Mouse (Mus musculus) brown adipose tissue, adult 24 weeks (tissue): ENCODE data around the gene Zfp423. TPM values are rescaled to one million over a fixed set of nuclear protein-coding genes. Genes with fewer than 3 reads are reported as not detected.

Experiments
- H3K27ac ChIP-seq: fragments of 200-500 bp; replicated peaks from 2 replicates; pipeline ENCODE4 v1.5.1; 2012; ENCODE audit warnings: low read depth, mild to moderate bottlenecking, low read length
- H3K4me1 ChIP-seq: fragments of 200-500 bp; 2 replicates; pipeline ENCODE4 v1.6.1; 2012; ENCODE audit warnings: low read length, mixed read lengths; ENCODE audit not compliant: control insufficient read depth, insufficient read depth, insufficient read length
- H3K4me3 ChIP-seq: fragments of 200-500 bp; 2 replicates; pipeline ENCODE4 v1.5.1; 2012; ENCODE audit warnings: low read depth, mild to moderate bottlenecking, low read length, moderate library complexity; ENCODE audit not compliant: insufficient read depth
- polyA plus RNA-seq: library from polyadenylated mRNA; stranded (reverse); fragments of >200 nt; gene quantifications from 2 replicates; pipeline ENCODE4 v1.2.4, GENCODE M21; 2012; ENCODE audit not compliant: missing spikeins, insufficient read depth, insufficient read length

Zfp423 gene
- polyA plus RNA-seq, 1 experiment: 14.0 TPM

- Histone ChIP-seq H3K27ac (no peak overlapping the region), H3K4me1 (peaks cover 8% of the 10 kb centered on the region), H3K4me3 (no peak overlapping the region)
These were observed 270.2 kb downstream of the Zfp423 start for GRCm38 (mm10) chr8:87689192-87689591.

GRCm38 (mm10) chr8:87688348-87688747, 271.0 kb downstream of the Zfp423 start:
- Histone ChIP-seq H3K27ac (no peak overlapping the region), H3K4me1 (no peaks in the 10 kb centered on the region; the same call in 1 of the 2 replicates), H3K4me3 (no peak overlapping the region)

GRCm38 (mm10) chr8:87686986-87687698, 272.3 kb downstream of the Zfp423 start:
- H3K4me1 ChIP-seq: no peaks in the 10 kb centered on the region; the same call in 1 of the 2 replicates
- no peak overlapping the region for H3K27ac ChIP-seq
- no peak overlapping the region for H3K4me3 ChIP-seq

GRCm38 (mm10) chr8:87686026-87686425, 273.4 kb downstream of the Zfp423 start:
- H3K4me1 ChIP-seq: no peaks in the 10 kb centered on the region; the same call in 1 of the 2 replicates
- H3K4me3 ChIP-seq: no peak overlapping the region
- no peak overlapping the region for H3K27ac ChIP-seq

- Histone ChIP-seq H3K27ac (no peak overlapping the region), H3K4me3 (no peak overlapping the region), H3K4me1 (no peaks in the 10 kb centered on the region; the same call in 1 of the 2 replicates)
These were observed 274.0 kb downstream of the Zfp423 start for GRCm38 (mm10) chr8:87685392-87685791.

GRCm38 (mm10) chr8:87682066-87682465, 277.3 kb downstream of the Zfp423 start:
- no peak overlapping the region for H3K27ac ChIP-seq
- H3K4me3 ChIP-seq: no peak overlapping the region
- H3K4me1 ChIP-seq: no peaks in the 10 kb centered on the region

- Histone ChIP-seq H3K27ac (no peak overlapping the region), H3K4me1 (no peaks in the 10 kb centered on the region), H3K4me3 (no peak overlapping the region)
These were observed 279.4 kb downstream of the Zfp423 start for GRCm38 (mm10) chr8:87680034-87680433.

GRCm38 (mm10) chr8:87679431-87680003, 279.9 kb downstream of the Zfp423 start:
- H3K27ac ChIP-seq: no peak overlapping the region
- H3K4me3 ChIP-seq: no peak overlapping the region
- no peaks in the 10 kb centered on the region for H3K4me1 ChIP-seq

- H3K4me3 ChIP-seq: no peak overlapping the region
- H3K27ac ChIP-seq: no peak overlapping the region
- no peaks in the 10 kb centered on the region for H3K4me1 ChIP-seq
These were observed 284.0 kb downstream of the Zfp423 start for GRCm38 (mm10) chr8:87675411-87675810.

GRCm38 (mm10) chr8:87674157-87674556, 285.2 kb downstream of the Zfp423 start:
- H3K27ac ChIP-seq: no peak overlapping the region
- H3K4me1 ChIP-seq: no peaks in the 10 kb centered on the region
- no peak overlapping the region for H3K4me3 ChIP-seq

- no peaks in the 10 kb centered on the region for H3K4me1 ChIP-seq
- H3K27ac ChIP-seq: no peak overlapping the region
- H3K4me3 ChIP-seq: no peak overlapping the region
These were observed 287.2 kb downstream of the Zfp423 start for GRCm38 (mm10) chr8:87672214-87672613.

- Histone ChIP-seq H3K4me3 (no peak overlapping the region), H3K27ac (no peak overlapping the region), H3K4me1 (no peaks in the 10 kb centered on the region)
These were observed 288.0 kb downstream of the Zfp423 start for GRCm38 (mm10) chr8:87671209-87671970.

GRCm38 (mm10) chr8:87670232-87670631, 289.2 kb downstream of the Zfp423 start:
- Histone ChIP-seq H3K4me3 (no peak overlapping the region), H3K27ac (no peak overlapping the region), H3K4me1 (no peaks in the 10 kb centered on the region)

- Histone ChIP-seq H3K27ac (no peak overlapping the region), H3K4me1 (no peaks in the 10 kb centered on the region), H3K4me3 (no peak overlapping the region)
These were observed 290.7 kb downstream of the Zfp423 start for GRCm38 (mm10) chr8:87668736-87669135.

GRCm38 (mm10) chr8:87667914-87668643, 291.3 kb downstream of the Zfp423 start:
- no peaks in the 10 kb centered on the region for H3K4me1 ChIP-seq
- no peak overlapping the region for H3K4me3 ChIP-seq
- H3K27ac ChIP-seq: no peak overlapping the region
